Mouse (Mus musculus) heart, postnatal 0 days (tissue): ENCODE measurements around the gene Vipr2.

ENCODE experiments used
- CTCF ChIP-seq: IDR thresholded peaks from 2 replicates; pipeline ENCODE4 v1.5.1; 2016; ENCODE audit warnings: antibody characterized with exemption, control low read depth, low read depth
- EP300 ChIP-seq: IDR thresholded peaks from 2 replicates; pipeline ENCODE4 v1.6.1; 2016; ENCODE audit warnings: antibody characterized with exemption, low read depth

DNA sequence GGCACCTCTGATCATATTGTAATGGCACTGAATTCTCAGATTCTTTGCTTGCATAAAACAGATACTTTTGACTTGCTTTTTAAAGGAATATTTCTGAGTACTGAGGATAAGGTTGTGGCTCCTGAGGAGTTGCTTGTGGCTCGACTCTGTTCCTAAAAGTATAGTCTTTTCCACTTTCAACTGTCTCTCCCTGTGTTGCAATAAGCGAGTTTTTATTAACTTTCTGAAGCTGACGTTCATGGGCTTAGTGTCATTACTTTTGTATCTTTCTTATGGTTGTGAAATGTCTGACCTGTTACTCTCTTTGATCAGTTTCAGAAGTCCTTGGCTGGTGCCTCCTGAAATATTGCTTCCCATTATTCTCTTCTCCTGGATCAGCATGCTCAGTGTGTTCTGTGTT lies 46.3 kb downstream of the Vipr2 start:
- TF ChIP-seq CTCF (no peak), EP300 (no peak)
